Comparison of ENCODE assay signal across 8 mouse cellular contexts in the genomic region with DNA sequence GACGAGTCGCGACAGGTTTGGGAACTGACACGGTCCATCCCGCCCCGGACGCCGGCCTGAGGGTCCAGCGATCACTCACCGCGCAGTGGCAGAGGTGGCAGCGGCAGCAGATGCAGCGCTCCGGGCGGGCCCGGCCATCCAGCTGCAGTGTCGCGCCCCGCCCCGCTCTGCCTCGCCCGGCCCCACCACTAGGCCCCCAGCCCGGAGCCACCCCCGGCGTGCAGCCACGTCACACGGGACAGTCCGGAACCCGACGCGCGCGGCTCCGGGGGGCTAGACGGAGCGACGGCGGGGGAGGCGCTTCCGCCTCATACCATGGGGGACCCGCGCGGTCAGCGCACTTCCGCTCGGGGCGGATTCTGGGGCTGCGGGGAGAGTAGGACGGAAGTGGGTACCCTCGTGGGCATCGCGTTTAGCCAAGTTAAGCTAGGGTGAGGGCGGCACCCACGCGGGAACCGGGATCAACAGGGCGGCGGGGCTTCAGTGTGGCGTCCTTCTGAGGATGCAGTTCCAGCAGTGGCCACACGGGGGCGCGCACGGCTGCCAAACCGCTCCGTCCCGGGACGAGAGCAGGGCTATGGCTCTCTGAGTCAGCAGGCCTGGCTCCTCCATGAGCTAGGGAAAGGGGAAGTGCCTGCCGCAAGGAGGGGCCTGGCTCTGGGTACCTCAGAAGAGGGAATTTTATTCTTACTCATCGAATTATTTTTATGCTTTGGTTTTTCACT. TPM values are rescaled to one million over a fixed set of nuclear protein-coding genes. Genes with fewer than 3 reads are reported as not detected.
DNase-seq lines count a peak whose midpoint lies in the region; ATAC-seq and TF ChIP-seq lines count a peak whose summit lies in the region.

A gene (minus strand): TSS at position 342 of the 725 bp plus-strand sequence.

- peak; percentile 99 for TF ChIP-seq RAD21 in CH12.LX (IDR thresholded peaks at IDR 0.05; ENCODE audit: low read depth, low read length)

- no peaks in the 10 kb centered on the region for H3K27me3 ChIP-seq in CH12.LX (replicated peaks)
- H3K27me3 ChIP-seq in forebrain, embryonic 12.5 days: no peaks in the 10 kb centered on the region; the same call in 1 of the 2 replicates
- H3K27me3 ChIP-seq in heart, postnatal 0 days (ENCODE audit: control insufficient read depth, insufficient read depth, low read length): no peaks in the 10 kb centered on the region
- H3K27me3 ChIP-seq in liver, embryonic 16.5 days (ENCODE audit: control insufficient read depth, insufficient read depth, low read depth, low read length): no peaks in the 10 kb centered on the region
- H3K27me3 ChIP-seq in neural tube, embryonic 13.5 days: no peaks in the 10 kb centered on the region
- no peaks in the 10 kb centered on the region for H3K27me3 ChIP-seq in testis, adult 2 months (ENCODE audit: control insufficient read depth, insufficient read depth, low read length)

- peak within 1 kb of the TSS; percentile 54 for H3K9ac ChIP-seq in CH12.LX (ENCODE audit: insufficient read depth, low read depth)
- peak within 1 kb of the TSS; percentile 76 for H3K9ac ChIP-seq in forebrain, embryonic 12.5 days
- H3K9ac ChIP-seq in heart, postnatal 0 days (replicated peaks; ENCODE audit: low read depth, low read length): peak within 1 kb of the TSS; percentile 81
- peak within 1 kb of the TSS; percentile 79 for H3K9ac ChIP-seq in liver, embryonic 16.5 days (ENCODE audit: low read depth, low read length)
- H3K9ac ChIP-seq in neural tube, embryonic 13.5 days: peak within 1 kb of the TSS; percentile 83

- no peaks in the 10 kb centered on the region for H3K79me2 ChIP-seq in CH12.LX (replicated peaks; ENCODE audit: control insufficient read depth, extremely low read depth, insufficient read depth, poor library complexity, severe bottlenecking)

- peak; percentile 95 for DNase-seq in CH12.LX (ENCODE audit: extremely low read depth)
- DNase-seq in c-Kit-positive CD71-positive TER-119-negative erythroid progenitor cells, embryonic 14.5 days (ENCODE audit: low read depth): peak; percentile 88
- DNase-seq in heart, postnatal 0 days (ENCODE audit: low spot score): peak; percentile 94
- peak; percentile 96 to 97 for DNase-seq in kidney, postnatal 4 days

- peak within 1 kb of the TSS; percentile 52 for H3K4me2 ChIP-seq in CH12.LX (ENCODE audit: insufficient read depth, low read depth, poor library complexity, severe bottlenecking)
- peak within 1 kb of the TSS; percentile 82 for H3K4me2 ChIP-seq in forebrain, embryonic 12.5 days
- peak within 1 kb of the TSS; percentile 77 for H3K4me2 ChIP-seq in heart, postnatal 0 days (ENCODE audit: low read depth, low read length)
- peak within 1 kb of the TSS; percentile 94 for H3K4me2 ChIP-seq in liver, embryonic 16.5 days (ENCODE audit: low read depth, low read length)
- H3K4me2 ChIP-seq in neural tube, embryonic 13.5 days: peak within 1 kb of the TSS; percentile 83

- peak; percentile 23 for TF ChIP-seq POLR2A in CH12.LX (IDR thresholded peaks at IDR 0.05; ENCODE audit: low read depth, low read length)
- TF ChIP-seq POLR2A in testis, adult 2 months (IDR thresholded peaks at IDR 0.05; ENCODE audit: control insufficient read depth, low read depth, low read length): peak; percentile 73

- under 1% methylated on average over 61 of the region's 69 CpGs for WGBS in forebrain, embryonic 12.5 days
- under 1% methylated on average over 61 of the region's 69 CpGs for WGBS in heart, postnatal 0 days
- WGBS in liver, embryonic 16.5 days (ENCODE audit: insufficient replicate concordance): under 1% methylated on average over 69 of the region's 69 CpGs
- under 1% methylated on average over 68 of the region's 69 CpGs for WGBS in neural tube, embryonic 13.5 days

- peaks cover 8 to 28% of the 10 kb centered on the region in 2 experiments for H3K36me3 ChIP-seq in CH12.LX (replicated peaks in 1 of 2; ENCODE audit: control insufficient read depth in 1 of 2, insufficient read depth in 1 of 2, low read length in 1 of 2)
- H3K36me3 ChIP-seq in forebrain, embryonic 12.5 days (replicated peaks): peaks cover 8% of the 10 kb centered on the region; the same call in 1 of the 2 replicates
- H3K36me3 ChIP-seq in heart, postnatal 0 days (replicated peaks; ENCODE audit: control insufficient read depth, insufficient read depth, low read length): 0 out of 2 replicates have a peak, but pooled peaks cover 4% of the 10 kb centered on the region
- H3K36me3 ChIP-seq in liver, embryonic 16.5 days (ENCODE audit: control insufficient read depth, insufficient read depth): no peaks in the 10 kb centered on the region
- peaks cover 16% of the 10 kb centered on the region; the same call in 1 of the 2 replicates for H3K36me3 ChIP-seq in neural tube, embryonic 13.5 days
- no peaks in the 10 kb centered on the region for H3K36me3 ChIP-seq in testis, adult 2 months (ENCODE audit: control insufficient read depth, insufficient read depth, low read length)

- in situ Hi-C loops in CH12.LX (cut with MboI; ENCODE audit: low pct_ligation_motif_present, low pct_unique_long_range_greater_than_20kb, low sequenced_read_pairs): no loop called here

- peak; percentile 17 to 99; a peak in 2 of 4 replicates for TF ChIP-seq CTCF in CH12.LX (conservative IDR thresholded peaks at IDR 0.05 in 1 of 2, IDR thresholded peaks at IDR 0.05 in 1 of 2; ENCODE audit: low read depth in 2 of 2, low read length in 2 of 2)
- TF ChIP-seq CTCF in heart, postnatal 0 days (IDR thresholded peaks at IDR 0.05; ENCODE audit: low read depth): peak; percentile 99
- TF ChIP-seq CTCF in testis, adult 2 months (IDR thresholded peaks at IDR 0.05; ENCODE audit: control insufficient read depth, insufficient read depth, insufficient replicate concordance, low read depth, low read length): peak; percentile 97

- no peaks in the 10 kb centered on the region for H3K9me3 ChIP-seq in CH12.LX (replicated peaks; ENCODE audit: low read length)
- H3K9me3 ChIP-seq in forebrain, embryonic 12.5 days: no peaks in the 10 kb centered on the region
- no peaks in the 10 kb centered on the region for H3K9me3 ChIP-seq in heart, postnatal 0 days (replicated peaks; ENCODE audit: control insufficient read depth, low read length)
- H3K9me3 ChIP-seq in liver, embryonic 16.5 days (replicated peaks; ENCODE audit: control insufficient read depth, low read length): no peaks in the 10 kb centered on the region
- H3K9me3 ChIP-seq in neural tube, embryonic 13.5 days: no peaks in the 10 kb centered on the region

- H3K4me1 ChIP-seq in CH12.LX (ENCODE audit: control insufficient read depth in 1 of 2, insufficient read depth in 2 of 2): peaks cover 20 to 35% of the 10 kb centered on the region in 2 experiments
- H3K4me1 ChIP-seq in forebrain, embryonic 12.5 days: peaks cover 24% of the 10 kb centered on the region
- peaks cover 30% of the 10 kb centered on the region for H3K4me1 ChIP-seq in heart, postnatal 0 days (ENCODE audit: control insufficient read depth, insufficient read depth)
- H3K4me1 ChIP-seq in liver, embryonic 16.5 days (ENCODE audit: control insufficient read depth, low read depth, low read length): peaks cover 24% of the 10 kb centered on the region
- peaks cover 28% of the 10 kb centered on the region for H3K4me1 ChIP-seq in neural tube, embryonic 13.5 days (replicated peaks)
- H3K4me1 ChIP-seq in testis, adult 2 months (ENCODE audit: control insufficient read depth, insufficient read depth, low read length): peaks cover 6% of the 10 kb centered on the region

- H3K4me3 ChIP-seq in CH12.LX (replicated peaks in 1 of 3; ENCODE audit: low read depth in 2 of 3, low read length in 2 of 3, poor library complexity in 1 of 3): peak within 1 kb of the TSS; percentile 71 to 89 (median 75)
- H3K4me3 ChIP-seq in forebrain, embryonic 12.5 days (replicated peaks): peak within 1 kb of the TSS; percentile 73
- peak within 1 kb of the TSS; percentile 80 for H3K4me3 ChIP-seq in heart, postnatal 0 days (ENCODE audit: low read depth, low read length)
- H3K4me3 ChIP-seq in liver, embryonic 16.5 days (ENCODE audit: low read depth, low read length): peak within 1 kb of the TSS; percentile 80
- H3K4me3 ChIP-seq in neural tube, embryonic 13.5 days: peak within 1 kb of the TSS; percentile 75
- H3K4me3 ChIP-seq in testis, adult 2 months (ENCODE audit: control insufficient read depth, low read depth, low read length): peak within 1 kb of the TSS; percentile 96

- TF ChIP-seq EP300 in CH12.LX (IDR thresholded peaks at IDR 0.05; ENCODE audit: low read length): peak; percentile 63; the same call in 1 of the 2 replicates
- TF ChIP-seq EP300 in heart, postnatal 0 days (IDR thresholded peaks at IDR 0.05; ENCODE audit: low read depth): 0 out of 2 replicates have a peak, but pooled peaks have one; percentile 90

- peak within 1 kb of the TSS; percentile 67 for H3K27ac ChIP-seq in CH12.LX (ENCODE audit: insufficient read depth, low read depth)
- peak within 1 kb of the TSS; percentile 76 for H3K27ac ChIP-seq in forebrain, embryonic 12.5 days
- peak within 1 kb of the TSS; percentile 94 for H3K27ac ChIP-seq in heart, postnatal 0 days (ENCODE audit: low read depth)
- peak within 1 kb of the TSS; percentile 80 for H3K27ac ChIP-seq in liver, embryonic 16.5 days (ENCODE audit: low read length)
- H3K27ac ChIP-seq in neural tube, embryonic 13.5 days (replicated peaks): peak within 1 kb of the TSS; percentile 62
- H3K27ac ChIP-seq in testis, adult 2 months (ENCODE audit: control insufficient read depth, insufficient read depth, low read depth, low read length): peak within 1 kb of the TSS; percentile 87

- ATAC-seq in forebrain, embryonic 12.5 days (ENCODE audit: low FRiP score): peak; percentile 95
- peak; percentile 93 for ATAC-seq in heart, postnatal 0 days (ENCODE audit: insufficient read depth, low read depth)
- ATAC-seq in liver, embryonic 16.5 days (ENCODE audit: low read depth): peak; percentile 95
- ATAC-seq in neural tube, embryonic 13.5 days (ENCODE audit: low read depth): peak; percentile 97

- dilution Hi-C loops in CH12.LX (cut with MboI; ENCODE audit: extremely low pct_ligation_motif_present, extremely low pct_unique_long_range_greater_than_20kb, low sequenced_read_pairs): no loop called here

TF ChIP-seq in CH12.LX, 34 proteins besides CTCF, POLR2A, EP300 and RAD21 (continues in another document):
- peak; percentile 85 for TF ChIP-seq MAZ (IDR thresholded peaks at IDR 0.05; ENCODE audit: low read depth, low read length)
- peak; percentile 84 for TF ChIP-seq IRF4 (IDR thresholded peaks at IDR 0.05; ENCODE audit: low read depth, low read length)
- TF ChIP-seq RCOR1 (conservative IDR thresholded peaks at IDR 0.05; ENCODE audit: low read depth, low read length): peak; percentile 70

RNA-seq across cellular contexts. Expression of the gene that starts here (rescaled TPM):
- total RNA-seq in CH12.LX (2012; rRNA removed) (7.5 and 8.4 TPM in 2 replicates), CH12.LX (2014; rRNA removed) (3.5 and 4.3 TPM in 2 replicates)
- 7.2 and 8.1 TPM in 2 replicates for polyA plus RNA-seq in CH12.LX (2012; ENCODE audit: insufficient read length, low read depth)
- 22.6 and 24.3 TPM in 2 replicates for polyA plus RNA-seq in forebrain, embryonic 12.5 days (2016; fragmentation: Nextera tagmentation; extraction: Ambion mirVana)
- 67.0 and 105 TPM in 2 replicates for total RNA-seq in heart, postnatal 0 days (2014; rRNA removed; ENCODE audit: low replicate concordance)
- 37.9 and 40.8 TPM in 2 replicates for polyA plus RNA-seq in heart, postnatal 0 days (2015; fragmentation: Nextera tagmentation; extraction: Ambion mirVana)
- polyA plus RNA-seq in liver, embryonic 16.5 days (2015; fragmentation: Nextera tagmentation; extraction: Ambion mirVana): 10.4 and 12.2 TPM in 2 replicates
- 31.1 and 31.5 TPM in 2 replicates for polyA plus RNA-seq in neural tube, embryonic 13.5 days (2015; fragmentation: Nextera tagmentation; extraction: Ambion mirVana)
- polyA plus RNA-seq in testis, adult 2 months (2012; rRNA removed): 65.7 and 67.9 TPM in 2 replicates

Comparison
In these comparisons a context has a peak if more than half of its experiments do, and no peak if none do; other contexts are left out.
1. Peak in every context shown above with its lines: DNase-seq, ATAC-seq, H3K4me3 ChIP-seq and H3K27ac ChIP-seq.